Mouse (Mus musculus): Measurements from ENCODE around the gene Aplp2.

Aplp2 gene

DNA sequence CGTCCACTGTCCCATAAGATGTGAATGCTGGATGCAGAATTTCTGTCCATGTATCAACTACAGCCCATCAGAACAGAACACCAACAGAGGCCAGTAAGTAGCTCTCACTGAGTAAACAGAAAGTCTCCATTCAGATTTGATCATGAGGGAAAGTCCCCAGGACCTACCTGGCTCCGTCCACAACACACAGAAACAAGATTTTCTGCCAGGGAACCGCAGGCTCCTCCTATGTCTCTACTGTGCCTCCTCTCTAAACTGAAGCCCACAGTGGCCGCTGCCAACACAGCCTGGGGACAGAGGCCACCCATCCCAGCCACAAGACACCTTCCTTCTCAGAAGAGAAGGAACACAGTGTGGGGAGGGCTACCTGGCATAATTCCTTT lies 91.1 kb downstream of the Aplp2 start:
- no peak for DNase-seq

DNA sequence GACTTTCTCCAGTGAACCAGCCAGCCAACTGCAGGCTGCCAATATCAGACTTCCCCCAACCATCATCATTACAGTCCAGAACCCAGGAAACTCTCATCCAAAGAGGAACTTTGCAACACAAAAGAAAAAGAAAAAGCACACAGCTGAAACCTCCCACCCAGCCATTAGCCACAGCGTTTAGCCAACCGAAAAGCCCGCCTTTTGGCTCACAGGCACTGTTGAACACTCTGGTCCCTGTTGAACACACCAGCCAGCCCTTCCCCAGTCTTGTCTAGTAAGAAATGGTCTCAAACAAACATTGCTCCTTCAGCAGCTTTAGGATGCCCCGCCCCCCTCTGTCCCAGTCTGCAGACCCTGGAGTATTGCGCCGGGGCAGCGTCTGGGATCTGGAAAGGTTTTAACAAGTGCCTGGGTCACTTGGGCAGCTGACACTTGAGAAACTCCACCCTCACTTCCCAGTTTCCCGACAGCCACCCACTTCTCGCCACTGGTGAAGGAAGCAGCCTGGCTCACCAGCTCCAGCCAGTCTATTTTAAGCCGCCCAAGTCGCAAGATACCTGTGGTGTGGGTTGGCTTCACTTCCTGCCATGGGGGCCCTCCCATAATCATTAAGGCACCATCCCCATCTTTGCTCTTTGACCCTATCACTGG lies 91.6 kb downstream of the Aplp2 start:
- DNase-seq, result no peak

DNA sequence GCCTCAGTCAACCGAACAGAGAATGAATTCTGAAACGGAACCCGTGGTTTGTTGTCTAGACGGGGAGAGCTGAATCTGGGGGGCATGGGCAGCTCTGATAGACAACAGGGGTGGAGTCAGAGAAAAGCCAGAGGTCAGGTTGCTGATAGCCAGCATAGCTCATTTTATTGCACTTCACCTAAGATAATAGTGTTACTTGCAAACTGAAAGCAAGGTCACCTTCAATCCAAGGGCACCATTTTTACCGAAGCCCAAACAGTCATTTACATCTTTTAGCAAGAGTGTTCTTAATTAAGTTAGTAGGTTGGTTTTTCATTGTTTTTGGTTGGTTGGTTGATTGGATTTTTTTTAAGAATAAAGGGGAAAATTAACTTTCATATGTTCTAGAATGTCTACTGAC lies 92.2 kb downstream of the Aplp2 start:
- DNase-seq, result no peak

DNA sequence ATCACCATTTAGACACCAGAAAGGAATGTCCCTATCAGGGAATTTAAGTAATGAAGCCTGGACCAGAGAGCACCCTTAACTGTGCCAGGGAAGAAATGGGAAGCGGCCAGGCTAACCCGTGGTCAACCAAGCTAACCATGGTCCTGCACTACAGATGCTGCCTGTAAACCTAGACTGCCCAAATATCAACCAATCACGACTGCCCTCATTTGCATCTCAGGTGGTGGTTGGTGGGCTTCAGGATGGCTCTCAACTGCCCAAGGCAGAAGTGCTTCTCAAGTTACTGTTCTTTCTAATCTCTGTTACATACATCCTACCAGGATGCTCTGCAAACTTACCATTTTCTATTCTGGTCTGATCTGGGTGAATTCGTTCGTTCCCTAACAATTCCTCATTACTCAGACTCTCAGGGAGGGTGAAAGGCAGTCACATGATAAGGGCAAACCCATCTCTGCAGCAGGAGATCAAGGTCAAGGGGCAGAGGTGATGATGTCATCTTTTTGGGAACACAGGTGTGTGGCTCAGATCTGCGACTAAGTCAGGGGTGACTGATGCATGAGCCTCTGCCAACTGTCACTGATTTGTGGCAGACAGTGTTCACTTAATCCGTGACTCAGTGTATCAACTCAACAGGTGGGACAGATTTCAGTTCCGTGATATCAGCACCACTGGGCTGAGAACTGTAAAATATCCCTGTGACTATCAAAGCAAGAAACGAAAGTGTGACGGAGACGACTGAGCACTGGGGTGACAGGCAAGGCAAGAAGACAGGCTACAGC lies 92.9 kb downstream of the Aplp2 start:
- DNase-seq, result no peak

DNA sequence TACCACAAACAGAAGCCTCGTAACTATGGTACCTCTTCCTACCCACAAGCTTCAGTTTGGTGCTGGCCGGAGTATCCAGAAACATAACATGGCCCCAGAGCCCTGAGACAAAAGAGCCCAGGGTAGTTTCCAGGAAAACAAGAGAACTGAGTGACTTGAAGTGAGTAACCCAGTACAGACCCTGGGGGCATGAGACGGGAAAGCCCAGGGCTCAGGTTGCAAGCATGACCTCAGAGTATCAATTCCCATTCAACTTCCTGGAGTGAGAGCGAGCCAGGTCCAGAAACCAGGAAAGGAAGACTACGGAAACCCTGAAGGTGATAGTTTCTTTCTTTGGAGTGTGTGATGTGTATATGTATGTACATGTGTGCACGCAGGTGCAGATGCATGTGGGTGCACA lies 94.1 kb downstream of the Aplp2 start:
- no peak for DNase-seq

DNA sequence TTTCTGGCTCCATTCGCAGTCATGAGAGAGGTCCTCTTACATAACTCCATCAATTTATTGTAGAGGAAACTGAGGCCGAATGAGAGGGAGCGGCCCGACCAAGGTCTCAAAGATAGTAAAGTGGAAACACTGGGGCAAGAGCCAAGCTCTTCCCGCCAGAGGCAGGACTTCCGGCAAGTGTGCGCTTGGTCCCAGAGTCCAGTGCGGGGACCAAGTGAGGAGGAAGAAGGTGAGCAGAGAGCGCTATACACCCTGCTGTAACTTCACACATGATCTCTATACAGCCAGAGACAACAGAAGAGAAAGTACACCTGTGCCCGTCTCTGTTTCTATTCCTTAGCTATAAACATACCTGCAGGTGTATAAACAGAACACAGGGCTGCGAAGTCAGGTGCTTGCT lies 94.5 kb downstream of the Aplp2 start:
- DNase-seq, result no peak

DNA sequence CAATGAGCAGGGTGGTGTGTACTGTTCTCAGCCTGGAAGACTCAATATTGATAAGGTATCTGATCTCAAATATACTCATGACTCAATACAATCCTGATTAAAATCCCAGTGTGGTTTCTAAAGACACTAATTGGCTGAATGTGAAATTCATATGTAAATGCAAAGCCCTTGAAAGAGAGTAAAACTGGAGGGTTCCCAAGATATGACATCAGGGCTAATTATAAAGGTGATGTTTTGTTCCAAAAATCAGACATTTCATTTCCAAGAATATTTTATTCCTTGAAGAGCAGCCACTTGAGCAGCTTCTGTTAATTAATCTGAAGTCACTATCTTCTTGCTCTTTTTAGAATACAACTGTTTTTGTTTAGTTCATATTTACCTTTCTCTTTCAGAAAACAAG lies 96.0 kb downstream of the Aplp2 start:
- DNase-seq, result no peak

DNA sequence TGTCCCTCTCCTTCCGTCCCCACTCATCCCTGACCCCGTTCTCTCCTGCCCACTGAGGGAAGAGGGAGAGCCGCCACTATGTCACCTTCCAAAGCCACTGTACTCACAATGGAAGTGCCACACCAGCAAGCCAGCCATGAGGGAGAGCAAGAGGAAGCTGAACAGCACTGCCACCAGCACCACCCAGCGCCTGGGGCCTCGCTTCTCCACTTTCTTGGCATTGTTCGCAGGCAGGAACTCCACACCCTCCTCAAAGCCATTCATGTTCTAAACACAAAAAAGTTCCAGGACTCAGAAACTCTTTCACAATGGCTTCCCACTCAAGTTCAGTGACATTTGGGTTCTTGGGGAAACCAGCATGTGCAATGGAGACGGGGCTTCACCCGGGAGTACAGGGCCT lies 103.2 kb downstream of the Aplp2 start:
- no peak for DNase-seq

Data from thymus, adult 18-20 months (tissue).